Mouse (Mus musculus) embryonic facial prominence, embryonic 10.5 days (tissue): ENCODE results near the gene Ralb. TPM values are rescaled to one million over a fixed set of nuclear protein-coding genes. Genes with fewer than 3 reads are reported as not detected.
A peak's percentile ranks its signal among the peaks of the same experiment; 100 is the strongest.

Source experiments
- DNase-seq: peaks from one replicate; pipeline ENCODE4 v3.0.0-alpha.2; 2017; ENCODE audit warnings: low spot score
- H3K27ac ChIP-seq: fragments of 300-500 bp; sonication (generic); replicated peaks from 2 replicates; pipeline ENCODE4 v1.5.1; 2016; ENCODE audit warnings: mild to moderate bottlenecking
- H3K27me3 ChIP-seq: fragments of 300-500 bp; sonication (generic); replicated peaks from 2 replicates; pipeline ENCODE4 v1.6.1; 2016; ENCODE audit warnings: low read depth, mild to moderate bottlenecking; ENCODE audit not compliant: poor library complexity, severe bottlenecking
- H3K36me3 ChIP-seq: fragments of 300-500 bp; sonication (generic); replicated peaks from 2 replicates; pipeline ENCODE4 v1.6.1; 2016; ENCODE audit warnings: mild to moderate bottlenecking, moderate library complexity
- H3K4me1 ChIP-seq: fragments of 300-500 bp; sonication (generic); 2 replicates; pipeline ENCODE4 v1.6.1; 2016
- H3K4me3 ChIP-seq: fragments of 300-500 bp; sonication (generic); 2 replicates; pipeline ENCODE4 v1.5.1; 2016; ENCODE audit warnings: mild to moderate bottlenecking, moderate library complexity
- H3K9me3 ChIP-seq: fragments of 300-500 bp; sonication (generic); 2 replicates; pipeline ENCODE4 v1.6.1; 2016; ENCODE audit warnings: mild to moderate bottlenecking
- WGBS: fragments of 180-500 bp; shearing (Covaris S2); methylation state at CpG from one replicate; pipeline ENCODE4 v1.1.7; 2016; 5-methylcytosine and 5-hydroxymethylcytosine counted together
- polyA plus RNA-seq: library from polyadenylated mRNA; unstranded; fragments of >200 nt; fragmentation: Nextera tagmentation; extraction: Ambion mirVana; gene quantifications from 2 replicates; pipeline ENCODE4 v1.2.1, GENCODE M21; 2016

Gene Ralb
- polyA plus RNA-seq, 1 experiment from 2014 or later = 113 TPM

DNA sequence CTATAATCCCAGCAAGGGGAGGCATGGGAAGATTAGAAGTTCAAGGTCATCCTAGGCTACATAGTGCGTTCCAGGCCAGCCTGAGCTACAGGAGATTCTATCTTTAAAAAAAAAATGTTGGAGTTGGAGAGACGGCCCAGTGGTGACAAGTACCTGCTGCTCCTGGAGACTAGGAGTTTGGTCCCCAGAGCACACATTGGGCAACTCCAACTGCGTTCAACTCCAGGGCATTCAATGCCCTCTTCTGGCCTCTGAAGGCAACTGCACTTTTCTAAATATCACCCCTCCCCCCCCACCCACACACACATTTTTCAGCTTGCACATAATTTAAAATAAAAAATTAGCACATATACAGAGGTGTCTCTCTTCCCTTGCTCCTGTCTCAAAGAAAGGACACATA lies 21.7 kb downstream of the Ralb start:
- Histone ChIP-seq H3K36me3 (peaks cover 19% of the 10 kb centered on the region), H3K4me1 (peaks cover 32% of the 10 kb centered on the region), H3K27ac (no peak overlapping the region), H3K27me3 (no peaks in the 10 kb centered on the region), H3K4me3 (no peak overlapping the region), H3K9me3 (no peaks in the 10 kb centered on the region)
- 59% methylated on average over 3 of the region's 3 CpGs for WGBS
- no peak for DNase-seq

DNA sequence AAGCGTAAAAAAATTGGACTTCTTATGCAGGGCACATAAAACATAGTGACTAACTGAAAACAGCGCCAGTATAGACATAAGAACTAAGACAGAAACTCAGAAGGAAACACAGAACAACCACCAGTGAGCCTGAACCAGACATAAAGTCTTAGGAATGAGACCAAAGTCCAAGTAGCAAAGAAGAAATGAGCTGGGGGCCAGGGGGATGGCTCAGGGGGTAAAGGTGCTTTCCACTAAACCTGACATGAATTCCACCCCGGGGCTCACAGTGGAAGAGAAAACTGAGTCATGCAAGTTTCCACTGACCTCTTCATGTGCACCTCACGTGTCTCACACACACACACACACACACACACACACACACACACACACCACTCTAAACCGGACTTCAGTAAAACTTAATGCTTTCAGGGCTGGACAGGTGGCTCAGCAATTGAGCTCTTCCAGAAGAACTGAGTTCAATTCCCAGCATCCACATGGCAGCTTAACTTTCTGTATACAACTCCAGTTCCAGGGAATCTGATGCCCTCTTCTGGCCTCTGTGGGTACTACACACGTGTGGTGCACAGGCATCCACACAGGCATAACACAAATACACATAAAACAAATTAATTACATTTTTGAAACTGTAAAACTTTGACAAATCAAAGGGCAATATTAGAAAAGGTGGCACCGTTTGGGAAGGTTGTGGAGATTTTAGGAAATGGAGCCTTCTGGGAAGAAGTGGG lies 23.2 kb downstream of the Ralb start:
- no peaks in the 10 kb centered on the region for H3K27me3 ChIP-seq
- H3K4me1 ChIP-seq = peaks cover 21% of the 10 kb centered on the region
- H3K27ac ChIP-seq = no peak overlapping the region
- WGBS = 92% methylated on average over 7 of the region's 7 CpGs
- no peak for DNase-seq
- peaks cover 23% of the 10 kb centered on the region for H3K36me3 ChIP-seq
- H3K9me3 ChIP-seq = no peaks in the 10 kb centered on the region
- no peak overlapping the region for H3K4me3 ChIP-seq

GRCm38 (mm10) chr1:119480678-119481077 lies 23.9 kb downstream of the Ralb start:
- Histone ChIP-seq H3K9me3 (no peaks in the 10 kb centered on the region), H3K4me3 (no peak overlapping the region), H3K27me3 (no peaks in the 10 kb centered on the region), H3K4me1 (peaks cover 14% of the 10 kb centered on the region), H3K36me3 (peaks cover 28% of the 10 kb centered on the region), H3K27ac (no peak overlapping the region)
- DNase-seq = no peak
- 96% methylated on average over 8 of the region's 8 CpGs for WGBS

DNA sequence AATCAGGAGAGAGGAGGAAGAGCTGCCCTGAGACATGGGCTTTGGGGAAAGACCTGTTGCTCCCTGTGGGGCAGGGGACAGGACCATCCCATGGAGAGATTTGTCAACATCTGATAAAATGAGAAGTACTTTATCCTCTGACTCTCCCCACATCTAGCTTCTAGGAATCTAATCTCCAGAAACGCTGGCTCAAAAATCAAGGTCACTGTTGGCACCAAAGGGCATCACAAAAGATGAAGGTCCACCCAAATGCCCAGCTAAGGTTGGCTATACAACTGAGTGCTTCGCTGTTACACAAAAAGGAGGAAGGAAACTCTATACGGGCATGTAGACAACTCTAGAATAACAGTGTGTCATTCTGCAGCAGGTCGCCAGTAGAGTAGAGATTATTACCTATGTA lies 25.0 kb downstream of the Ralb start:
- no peak for DNase-seq
- Histone ChIP-seq H3K4me3 (no peak overlapping the region), H3K9me3 (no peaks in the 10 kb centered on the region), H3K4me1 (peaks cover 12% of the 10 kb centered on the region), H3K27me3 (no peaks in the 10 kb centered on the region), H3K27ac (no peak overlapping the region), H3K36me3 (peaks cover 38% of the 10 kb centered on the region)
- 82% methylated on average over 4 of the region's 4 CpGs for WGBS

DNA sequence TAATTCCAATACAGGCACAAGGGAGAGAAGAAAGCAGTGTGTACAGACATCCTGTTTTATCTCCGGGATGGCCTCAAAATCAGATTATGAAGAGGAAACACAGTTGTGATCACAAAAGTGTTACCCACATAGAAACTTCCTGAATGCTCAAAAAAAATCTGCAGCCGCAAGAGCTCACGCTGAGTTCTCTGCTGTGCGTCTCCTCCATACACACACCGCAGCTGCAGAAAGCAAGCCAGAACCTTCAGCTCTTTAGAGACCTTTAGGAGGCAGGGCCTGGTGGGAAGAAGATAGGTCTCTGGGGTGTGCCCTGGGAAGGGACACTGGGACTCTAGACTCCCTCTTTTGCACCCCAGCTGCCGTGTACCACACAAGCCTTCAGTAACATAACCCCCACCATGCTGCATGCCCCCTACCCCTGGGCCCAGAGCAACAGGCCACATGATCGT lies 27.7 kb downstream of the Ralb start:
- Histone ChIP-seq H3K27ac (no peak overlapping the region), H3K27me3 (no peaks in the 10 kb centered on the region), H3K36me3 (peaks cover 47% of the 10 kb centered on the region), H3K4me1 (peaks cover 10% of the 10 kb centered on the region), H3K4me3 (no peak overlapping the region), H3K9me3 (no peaks in the 10 kb centered on the region)
- 86% methylated on average over 7 of the region's 7 CpGs for WGBS
- no peak for DNase-seq

DNA sequence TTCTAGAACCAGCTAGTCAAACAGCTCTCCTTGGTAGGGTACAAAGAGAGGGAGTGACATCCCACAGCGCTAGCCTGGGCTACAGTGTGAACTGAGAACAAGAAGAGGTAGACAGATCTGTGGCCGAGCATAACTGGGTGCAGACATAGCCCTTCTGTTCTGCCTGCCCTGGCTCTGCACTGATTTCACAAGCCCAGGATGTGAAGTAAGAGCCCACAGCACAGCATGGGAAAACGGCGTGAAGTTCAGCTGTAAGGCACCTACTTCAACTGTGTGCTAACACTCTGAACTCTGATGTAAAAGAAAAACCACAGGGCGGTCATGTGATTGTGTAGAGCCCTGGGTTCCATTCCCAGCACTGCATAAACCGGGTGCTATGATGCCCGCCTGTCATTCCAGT lies 29.9 kb downstream of the Ralb start:
- Histone ChIP-seq H3K27ac (no peak overlapping the region), H3K4me1 (peaks cover 17% of the 10 kb centered on the region), H3K36me3 (peaks cover 54% of the 10 kb centered on the region), H3K9me3 (no peaks in the 10 kb centered on the region), H3K27me3 (no peaks in the 10 kb centered on the region), H3K4me3 (no peak overlapping the region)
- DNase-seq = no peak
- 91% methylated on average over 7 of the region's 7 CpGs for WGBS

- Histone ChIP-seq H3K27me3 (no peaks in the 10 kb centered on the region), H3K27ac (0 out of 2 replicates have a peak overlapping the region, but pooled peaks have one; percentile 24), H3K4me1 (peaks cover 17% of the 10 kb centered on the region), H3K9me3 (no peaks in the 10 kb centered on the region), H3K36me3 (peaks cover 58% of the 10 kb centered on the region), H3K4me3 (no peak overlapping the region)
- no peak for DNase-seq
- 62% methylated on average over 11 of the region's 11 CpGs for WGBS
Observed at GRCm38 (mm10) chr1:119472648-119473047, 31.9 kb downstream of the Ralb start.

GRCm38 (mm10) chr1:119471793-119472396 lies 32.7 kb downstream of the Ralb start:
- no peak overlapping the region for H3K27ac ChIP-seq
- H3K4me3 ChIP-seq = no peak overlapping the region
- H3K4me1 ChIP-seq = peaks cover 17% of the 10 kb centered on the region
- WGBS = 64% methylated on average over 14 of the region's 14 CpGs
- H3K9me3 ChIP-seq = no peaks in the 10 kb centered on the region
- H3K36me3 ChIP-seq = peaks cover 56% of the 10 kb centered on the region
- no peak for DNase-seq
- no peaks in the 10 kb centered on the region for H3K27me3 ChIP-seq

- no peaks in the 10 kb centered on the region for H3K27me3 ChIP-seq
- no peaks in the 10 kb centered on the region for H3K4me1 ChIP-seq
- 41% methylated on average over 2 of the region's 2 CpGs for WGBS
- no peak overlapping the region for H3K4me3 ChIP-seq
- H3K36me3 ChIP-seq = no peaks in the 10 kb centered on the region
- H3K27ac ChIP-seq = no peak overlapping the region
- H3K9me3 ChIP-seq = no peaks in the 10 kb centered on the region
- peak; percentile 68 for DNase-seq
Observed at GRCm38 (mm10) chr1:119463386-119463785, 41.2 kb downstream of the Ralb start.

GRCm38 (mm10) chr1:119460062-119460461 lies 44.5 kb downstream of the Ralb start:
- 83% methylated on average over 2 of the region's 2 CpGs for WGBS
- no peak overlapping the region for H3K4me3 ChIP-seq
- no peak overlapping the region for H3K27ac ChIP-seq

DNA sequence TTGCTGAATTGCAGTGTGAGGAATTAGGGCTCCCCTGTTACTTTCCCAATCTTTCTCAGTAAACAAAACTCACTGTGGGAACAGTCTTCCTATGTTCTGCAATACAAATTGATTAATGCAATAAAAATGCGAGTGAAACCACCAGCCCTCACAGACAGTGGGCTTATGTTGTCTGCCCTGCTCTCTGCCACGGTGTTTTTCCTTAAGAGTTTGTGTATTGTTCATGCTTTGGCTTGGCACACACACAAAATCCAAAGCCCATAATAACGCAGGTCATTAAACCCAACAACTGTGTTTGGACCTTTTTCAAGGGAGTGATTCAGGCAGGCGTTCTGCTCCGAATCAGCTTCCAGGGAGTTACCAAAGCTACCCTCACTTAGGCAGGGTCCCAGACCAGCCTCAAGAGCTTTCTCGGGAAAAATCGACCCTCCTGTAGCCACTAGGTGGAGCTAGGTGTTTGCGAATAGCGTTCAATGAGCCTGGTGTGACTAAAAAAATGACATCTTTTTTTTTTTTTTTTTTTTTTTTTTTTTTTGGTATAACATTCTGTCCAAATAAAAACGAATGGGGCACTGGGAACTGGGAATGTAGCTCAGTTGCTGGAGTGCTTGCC lies 46.5 kb downstream of the Ralb start:
- 20% methylated on average over 10 of the region's 10 CpGs for WGBS
- Histone ChIP-seq H3K9me3 (no peaks in the 10 kb centered on the region), H3K4me3 (no peak overlapping the region), H3K36me3 (no peaks in the 10 kb centered on the region), H3K4me1 (peaks cover 10% of the 10 kb centered on the region), H3K27me3 (peaks cover 13% of the 10 kb centered on the region), H3K27ac (no peak overlapping the region)
- peak; percentile 61 for DNase-seq

More at GRCm38 (mm10) chr1:119460062-119460461, 44.5 kb downstream of the Ralb start:
- no peaks in the 10 kb centered on the region for H3K36me3 ChIP-seq
- no peak for DNase-seq
- no peaks in the 10 kb centered on the region for H3K9me3 ChIP-seq
- peaks cover 13% of the 10 kb centered on the region for H3K27me3 ChIP-seq
- H3K4me1 ChIP-seq = peaks cover 10% of the 10 kb centered on the region

GRCm38 (mm10) chr1:119457528-119457855 lies 47.1 kb downstream of the Ralb start:
- DNase-seq = no peak
- Histone ChIP-seq H3K27me3 (peaks cover 13% of the 10 kb centered on the region), H3K36me3 (no peaks in the 10 kb centered on the region), H3K4me1 (peaks cover 10% of the 10 kb centered on the region), H3K27ac (no peak overlapping the region), H3K9me3 (no peaks in the 10 kb centered on the region), H3K4me3 (no peak overlapping the region)
- 69% methylated on average over 5 of the region's 5 CpGs for WGBS
